Mouse (Mus musculus): ENCODE measurements around the gene Rnase11.

The Rnase11 gene

GRCm38 (mm10) chr14:51007914-51008713 is 41.8 kb downstream of the Rnase11 start:
- DNase-seq, result peak; percentile 44 to 74

GRCm38 (mm10) chr14:51007152-51007801 is 42.7 kb downstream of the Rnase11 start, which contains the start of gene Rnase10:
Gene Rnase10 (plus strand): TSS chr14:51007751.
- DNase-seq, result no peak
